Mouse (Mus musculus): Measurements from ENCODE around the gene Ncoa5. TPM values are rescaled to one million over a fixed set of nuclear protein-coding genes. Genes with fewer than 3 reads are reported as not detected.

The Ncoa5 gene
- polyA plus RNA-seq, 1 experiment = 25.1 TPM

- H3K4me3 ChIP-seq (ENCODE audit: extremely low read depth, insufficient read depth, insufficient read length) = no peak overlapping the region
- TF ChIP-seq CTCF (IDR thresholded peaks at IDR 0.05; ENCODE audit: extremely low read depth, insufficient read depth, insufficient read length, insufficient replicate concordance) (no peak), POLR2A (IDR thresholded peaks at IDR 0.05; ENCODE audit: low read depth, low read length) (no peak)
- H3K36me3 ChIP-seq (ENCODE audit: control insufficient read depth, insufficient read depth, low read length) = no peaks in the 10 kb centered on the region
- DNase-seq (ENCODE audit: low read depth in 1 of 2, low spot score in 2 of 2) = no peak
- no peak overlapping the region for H3K27ac ChIP-seq (ENCODE audit: insufficient read depth, low read length)
- no peaks in the 10 kb centered on the region for H3K4me1 ChIP-seq (ENCODE audit: control insufficient read depth, insufficient read depth, insufficient read length)
- WGBS = 42% methylated on average over 13 of the region's 13 CpGs
- H3K27me3 ChIP-seq (ENCODE audit: control insufficient read depth, insufficient read depth, low read length) = no peaks in the 10 kb centered on the region
These were observed 45.9 kb downstream of the Ncoa5 start for GRCm38 (mm10) chr2:164988777-164989176.

DNA sequence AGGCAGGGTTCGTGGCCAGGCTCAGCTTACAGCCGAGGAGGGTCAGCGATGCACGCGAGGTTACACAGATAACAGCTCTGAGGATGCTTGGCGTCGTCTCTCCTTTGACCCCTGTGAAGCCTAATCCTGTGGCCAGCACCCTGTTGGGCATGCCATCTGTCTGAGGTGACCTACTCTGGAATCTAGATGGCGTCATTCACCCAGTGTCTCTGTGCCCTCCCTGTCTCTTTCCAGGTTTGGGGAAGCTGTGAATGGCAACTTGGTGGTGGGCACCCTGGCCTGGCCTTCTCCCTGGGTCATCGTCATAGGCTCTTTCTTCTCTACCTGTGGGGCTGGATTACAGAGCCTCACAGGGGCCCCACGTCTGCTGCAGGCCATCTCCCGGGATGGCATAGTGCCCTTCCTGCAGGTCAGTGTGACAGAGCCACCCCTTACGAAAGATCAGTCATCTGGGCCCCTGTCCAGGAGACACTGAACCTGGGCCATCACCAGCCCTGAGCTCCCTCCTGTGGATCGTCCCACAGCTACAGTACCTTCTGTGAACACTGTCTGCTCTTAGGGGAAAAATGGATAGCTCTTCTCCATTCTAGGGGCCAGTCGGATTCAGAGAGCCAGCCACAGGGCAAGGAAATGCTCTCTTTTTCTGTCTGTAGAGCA is 48.2 kb downstream of the Ncoa5 start:
- Histone ChIP-seq H3K27me3 (ENCODE audit: control insufficient read depth, insufficient read depth, low read length) (no peaks in the 10 kb centered on the region), H3K36me3 (ENCODE audit: control insufficient read depth, insufficient read depth, low read length) (no peaks in the 10 kb centered on the region), H3K27ac (ENCODE audit: insufficient read depth, low read length) (no peak overlapping the region), H3K4me1 (ENCODE audit: control insufficient read depth, insufficient read depth, insufficient read length) (no peaks in the 10 kb centered on the region), H3K4me3 (ENCODE audit: extremely low read depth, insufficient read depth, insufficient read length) (no peak overlapping the region)
- WGBS = 78% methylated on average over 14 of the region's 14 CpGs
- DNase-seq (ENCODE audit: low read depth in 1 of 2, low spot score in 2 of 2) = no peak
- TF ChIP-seq CTCF (IDR thresholded peaks at IDR 0.05; ENCODE audit: extremely low read depth, insufficient read depth, insufficient read length, insufficient replicate concordance) (no peak), POLR2A (IDR thresholded peaks at IDR 0.05; ENCODE audit: low read depth, low read length) (no peak)

GRCm38 (mm10) chr2:164985962-164986361 is 48.7 kb downstream of the Ncoa5 start:
- H3K4me1 ChIP-seq (ENCODE audit: control insufficient read depth, insufficient read depth, insufficient read length) = no peaks in the 10 kb centered on the region
- H3K27me3 ChIP-seq (ENCODE audit: control insufficient read depth, insufficient read depth, low read length) = no peaks in the 10 kb centered on the region
- H3K27ac ChIP-seq (ENCODE audit: insufficient read depth, low read length) = no peak overlapping the region
- no peak for DNase-seq (ENCODE audit: low read depth in 1 of 2, low spot score in 2 of 2)
- WGBS = 82% methylated on average over 6 of the region's 6 CpGs
- no peak for TF ChIP-seq POLR2A (IDR thresholded peaks at IDR 0.05; ENCODE audit: low read depth, low read length)
- TF ChIP-seq CTCF (IDR thresholded peaks at IDR 0.05; ENCODE audit: extremely low read depth, insufficient read depth, insufficient read length, insufficient replicate concordance) = no peak
- no peaks in the 10 kb centered on the region for H3K36me3 ChIP-seq (ENCODE audit: control insufficient read depth, insufficient read depth, low read length)
- no peak overlapping the region for H3K4me3 ChIP-seq (ENCODE audit: extremely low read depth, insufficient read depth, insufficient read length)

DNA sequence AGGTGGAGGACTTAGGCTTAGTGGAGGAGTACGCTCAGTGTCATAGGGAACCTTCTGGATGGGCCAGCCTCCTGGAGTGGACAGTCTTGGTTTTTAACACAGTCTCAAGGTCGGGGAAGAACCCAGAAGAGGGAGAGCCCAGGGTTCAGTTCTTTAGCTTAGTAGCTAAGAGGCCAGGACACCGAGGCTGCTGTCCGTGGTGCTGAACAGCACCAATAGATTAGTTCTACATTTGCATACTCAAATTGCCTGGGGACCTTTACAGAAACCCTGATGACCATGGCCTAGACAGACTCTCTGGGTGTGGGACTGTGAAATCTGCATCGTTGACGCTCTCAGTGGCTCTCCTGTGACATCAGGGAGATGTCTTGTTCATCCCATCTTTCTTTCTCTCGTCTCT is 54.9 kb downstream of the Ncoa5 start:
- Histone ChIP-seq H3K4me3 (ENCODE audit: extremely low read depth, insufficient read depth, insufficient read length) (no peak overlapping the region), H3K27me3 (ENCODE audit: control insufficient read depth, insufficient read depth, low read length) (no peaks in the 10 kb centered on the region), H3K36me3 (ENCODE audit: control insufficient read depth, insufficient read depth, low read length) (no peaks in the 10 kb centered on the region), H3K27ac (ENCODE audit: insufficient read depth, low read length) (no peak overlapping the region), H3K4me1 (ENCODE audit: control insufficient read depth, insufficient read depth, insufficient read length) (no peaks in the 10 kb centered on the region)
- 26% methylated on average over 7 of the region's 7 CpGs for WGBS
- TF ChIP-seq POLR2A (IDR thresholded peaks at IDR 0.05; ENCODE audit: low read depth, low read length) = no peak
- TF ChIP-seq CTCF (IDR thresholded peaks at IDR 0.05; ENCODE audit: extremely low read depth, insufficient read depth, insufficient read length, insufficient replicate concordance) = no peak
- no peak for DNase-seq (ENCODE audit: low read depth in 1 of 2, low spot score in 2 of 2)

DNA sequence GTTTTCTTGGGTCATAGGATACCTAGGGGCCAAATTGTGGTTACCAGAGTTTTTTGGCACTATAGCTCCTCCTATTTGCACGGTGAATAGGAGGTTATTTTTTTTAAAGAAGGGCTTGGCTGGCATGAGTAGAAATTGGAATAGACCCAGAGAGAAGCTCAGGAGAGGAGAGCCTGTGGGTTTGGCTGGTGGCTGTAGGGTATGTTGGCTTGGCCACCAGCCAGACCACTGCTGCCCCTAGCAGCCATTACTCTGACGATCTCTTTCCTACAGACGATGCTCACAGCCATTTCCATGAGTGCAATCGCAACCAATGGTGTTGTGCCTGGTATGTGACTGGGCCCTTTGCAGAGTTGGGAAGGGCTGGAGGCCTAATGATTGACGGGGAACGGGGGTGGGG is 59.1 kb downstream of the Ncoa5 start:
- no peak for DNase-seq (ENCODE audit: low read depth in 1 of 2, low spot score in 2 of 2)
- H3K27me3 ChIP-seq (ENCODE audit: control insufficient read depth, insufficient read depth, low read length) = peaks cover 4% of the 10 kb centered on the region
- H3K4me1 ChIP-seq (ENCODE audit: control insufficient read depth, insufficient read depth, insufficient read length) = no peaks in the 10 kb centered on the region
- no peak overlapping the region for H3K27ac ChIP-seq (ENCODE audit: insufficient read depth, low read length)
- H3K4me3 ChIP-seq (ENCODE audit: extremely low read depth, insufficient read depth, insufficient read length) = no peak overlapping the region
- H3K36me3 ChIP-seq (ENCODE audit: control insufficient read depth, insufficient read depth, low read length) = no peaks in the 10 kb centered on the region
- TF ChIP-seq CTCF (IDR thresholded peaks at IDR 0.05; ENCODE audit: extremely low read depth, insufficient read depth, insufficient read length, insufficient replicate concordance) = no peak
- no peak for TF ChIP-seq POLR2A (IDR thresholded peaks at IDR 0.05; ENCODE audit: low read depth, low read length)
- 59% methylated on average over 6 of the region's 6 CpGs for WGBS

DNA sequence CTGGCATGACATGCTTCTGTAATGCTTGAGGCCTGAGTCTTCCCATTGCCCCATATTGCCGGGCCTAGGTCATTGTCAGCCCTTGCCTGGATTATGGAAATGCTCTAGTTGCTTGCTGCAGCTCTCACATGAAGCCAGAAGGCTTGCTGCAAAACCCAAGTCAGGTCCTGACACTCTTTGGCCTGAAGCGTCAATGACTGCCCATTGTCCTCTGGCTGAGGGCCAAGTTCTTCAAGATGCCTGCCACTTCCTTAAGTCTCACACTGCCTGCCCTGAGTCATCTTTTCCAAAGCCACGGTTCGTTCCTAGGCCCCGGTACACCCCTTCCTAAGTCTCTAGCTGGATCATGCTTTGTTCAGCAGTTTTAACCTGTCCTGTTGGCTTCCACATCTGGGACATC is 62.0 kb downstream of the Ncoa5 start:
- Histone ChIP-seq H3K27ac (ENCODE audit: insufficient read depth, low read length) (no peak overlapping the region), H3K36me3 (ENCODE audit: control insufficient read depth, insufficient read depth, low read length) (no peaks in the 10 kb centered on the region), H3K4me1 (ENCODE audit: control insufficient read depth, insufficient read depth, insufficient read length) (no peaks in the 10 kb centered on the region), H3K4me3 (ENCODE audit: extremely low read depth, insufficient read depth, insufficient read length) (no peak overlapping the region), H3K27me3 (ENCODE audit: control insufficient read depth, insufficient read depth, low read length) (peaks cover 20% of the 10 kb centered on the region)
- TF ChIP-seq POLR2A (IDR thresholded peaks at IDR 0.05; ENCODE audit: low read depth, low read length) (no peak), CTCF (IDR thresholded peaks at IDR 0.05; ENCODE audit: extremely low read depth, insufficient read depth, insufficient read length, insufficient replicate concordance) (no peak)
- no peak for DNase-seq (ENCODE audit: low read depth in 1 of 2, low spot score in 2 of 2)
- WGBS = 41% methylated on average over 5 of the region's 5 CpGs

DNA sequence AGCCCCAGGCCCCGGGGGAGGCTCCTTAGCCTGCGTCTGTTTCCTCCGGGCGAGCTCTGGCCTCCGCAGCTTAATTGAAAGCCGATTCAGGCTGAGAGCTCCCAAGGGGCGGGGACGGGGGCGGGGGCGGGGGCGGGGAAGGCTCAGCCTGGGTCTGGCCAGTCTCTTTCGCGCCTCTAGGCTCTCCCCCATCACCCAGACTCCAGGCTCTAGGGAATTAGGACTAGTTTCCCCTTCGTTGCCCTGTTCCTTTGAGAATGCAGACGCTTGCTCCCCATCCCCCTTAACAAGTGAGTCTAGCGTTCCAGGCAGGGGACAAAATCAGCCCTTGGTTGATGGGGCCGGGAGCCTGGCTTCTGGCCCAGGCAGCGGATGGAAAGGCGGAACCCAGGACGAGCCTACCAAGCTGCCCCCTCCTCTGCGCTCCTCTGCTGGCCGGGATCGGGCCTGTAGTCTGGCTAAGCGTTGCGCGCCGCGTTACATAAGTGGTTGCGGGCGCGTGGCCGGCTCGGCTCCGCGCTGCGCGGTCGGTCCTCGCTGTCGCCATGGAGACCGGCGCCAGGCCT is 64.0 kb downstream of the Ncoa5 start:
- H3K4me1 ChIP-seq (ENCODE audit: control insufficient read depth, insufficient read depth, insufficient read length) = no peaks in the 10 kb centered on the region
- WGBS = 5% methylated on average over 42 of the region's 42 CpGs
- H3K27ac ChIP-seq (ENCODE audit: insufficient read depth, low read length) = no peak overlapping the region
- TF ChIP-seq POLR2A (IDR thresholded peaks at IDR 0.05; ENCODE audit: low read depth, low read length) (no peak), CTCF (IDR thresholded peaks at IDR 0.05; ENCODE audit: extremely low read depth, insufficient read depth, insufficient read length, insufficient replicate concordance) (no peak)
- no peak overlapping the region for H3K4me3 ChIP-seq (ENCODE audit: extremely low read depth, insufficient read depth, insufficient read length)
- H3K36me3 ChIP-seq (ENCODE audit: control insufficient read depth, insufficient read depth, low read length) = no peaks in the 10 kb centered on the region
- peaks cover 23% of the 10 kb centered on the region for H3K27me3 ChIP-seq (ENCODE audit: control insufficient read depth, insufficient read depth, low read length)
- no peak for DNase-seq (ENCODE audit: low read depth in 1 of 2, low spot score in 2 of 2)
